Mouse (Mus musculus): Measurements from ENCODE around the gene Rbfox1. TPM values are rescaled to one million over a fixed set of nuclear protein-coding genes. Genes with fewer than 3 reads are reported as not detected.

The Rbfox1 gene
- polyA plus RNA-seq, 1 experiment from 2014 or later: 339 TPM

DNA sequence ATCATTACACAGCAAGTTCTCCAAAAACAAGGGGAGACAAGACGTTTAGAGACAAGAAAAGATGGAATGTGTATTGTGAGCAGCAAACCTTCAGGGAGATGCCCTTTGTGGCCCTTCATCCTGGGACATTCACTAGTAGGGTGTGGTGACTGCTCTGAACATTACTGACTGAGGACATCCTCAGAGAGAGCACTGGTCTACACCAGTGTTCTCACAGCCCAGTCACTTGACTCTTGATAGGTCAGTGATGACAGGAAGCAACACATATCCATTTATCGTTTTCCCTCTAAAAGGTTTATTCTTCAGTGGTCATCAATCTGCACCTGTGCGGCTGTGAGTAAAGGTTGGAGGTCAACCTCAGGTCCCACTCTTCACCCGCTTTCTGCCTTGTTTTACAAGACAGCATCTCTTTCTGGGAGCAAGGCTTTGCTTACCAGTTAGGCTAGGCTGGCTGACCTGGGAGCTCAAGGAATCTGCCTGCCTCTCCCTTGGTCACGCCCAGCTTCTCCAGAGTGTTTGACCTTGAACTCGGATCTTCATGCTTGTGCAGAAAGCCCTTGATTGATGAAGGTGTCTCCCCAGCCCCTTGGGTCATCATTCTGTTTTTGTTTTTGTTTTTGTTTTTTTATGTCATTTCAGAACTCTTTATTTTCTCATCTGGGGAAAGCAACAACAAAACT is 892.5 kb downstream of the Rbfox1 start:
- Histone ChIP-seq H3K9ac (replicated peaks; ENCODE audit: low read depth, low read length) (no peak overlapping the region), H3K27me3 (ENCODE audit: control insufficient read depth, insufficient read depth, low read length) (no peaks in the 10 kb centered on the region), H3K27ac (ENCODE audit: low read depth, low read length) (no peak overlapping the region), H3K9me3 (ENCODE audit: control insufficient read depth, low read length) (no peaks in the 10 kb centered on the region), H3K36me3 (ENCODE audit: control insufficient read depth, insufficient read depth, low read length) (no peaks in the 10 kb centered on the region), H3K4me2 (ENCODE audit: low read depth, low read length) (no peak overlapping the region), H3K4me1 (ENCODE audit: control insufficient read depth, insufficient read depth, low read length) (no peaks in the 10 kb centered on the region), H3K4me3 (ENCODE audit: low read depth, low read length) (no peak overlapping the region)
- WGBS: 80% methylated on average over 6 of the region's 6 CpGs
- no peak for ATAC-seq (ENCODE audit: low read depth)

DNA sequence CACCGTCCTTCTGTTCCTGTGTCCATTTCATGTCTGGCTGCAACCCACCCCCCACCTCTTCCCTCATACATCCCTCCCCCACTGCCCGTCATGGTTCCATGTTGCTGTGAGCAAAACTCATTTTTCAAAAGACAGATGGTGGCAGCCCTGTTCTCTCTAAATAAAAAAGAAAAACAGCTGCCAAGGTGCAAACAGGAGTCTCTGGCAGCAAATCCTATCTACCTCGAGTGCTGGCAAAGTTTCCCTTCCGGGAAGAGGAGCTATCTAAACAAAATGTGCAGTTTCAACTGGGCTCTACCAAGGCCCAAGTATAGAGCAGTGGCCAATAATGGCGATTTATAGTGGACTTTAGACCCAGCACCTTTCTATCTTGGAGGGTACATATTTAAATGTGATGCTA is 899.0 kb downstream of the Rbfox1 start:
- WGBS: 49% methylated on average over 5 of the region's 5 CpGs
- Histone ChIP-seq H3K9me3 (ENCODE audit: control insufficient read depth, low read length) (no peaks in the 10 kb centered on the region), H3K27ac (ENCODE audit: low read depth, low read length) (peak overlapping the region; percentile 62), H3K27me3 (ENCODE audit: control insufficient read depth, insufficient read depth, low read length) (no peaks in the 10 kb centered on the region), H3K4me2 (ENCODE audit: low read depth, low read length) (no peak overlapping the region), H3K4me1 (ENCODE audit: control insufficient read depth, insufficient read depth, low read length) (peaks cover 6% of the 10 kb centered on the region; the same call in 1 of the 2 replicates), H3K4me3 (ENCODE audit: low read depth, low read length) (no peak overlapping the region), H3K9ac (replicated peaks; ENCODE audit: low read depth, low read length) (no peak overlapping the region), H3K36me3 (ENCODE audit: control insufficient read depth, insufficient read depth, low read length) (no peaks in the 10 kb centered on the region)
- ATAC-seq (ENCODE audit: low read depth): no peak

DNA sequence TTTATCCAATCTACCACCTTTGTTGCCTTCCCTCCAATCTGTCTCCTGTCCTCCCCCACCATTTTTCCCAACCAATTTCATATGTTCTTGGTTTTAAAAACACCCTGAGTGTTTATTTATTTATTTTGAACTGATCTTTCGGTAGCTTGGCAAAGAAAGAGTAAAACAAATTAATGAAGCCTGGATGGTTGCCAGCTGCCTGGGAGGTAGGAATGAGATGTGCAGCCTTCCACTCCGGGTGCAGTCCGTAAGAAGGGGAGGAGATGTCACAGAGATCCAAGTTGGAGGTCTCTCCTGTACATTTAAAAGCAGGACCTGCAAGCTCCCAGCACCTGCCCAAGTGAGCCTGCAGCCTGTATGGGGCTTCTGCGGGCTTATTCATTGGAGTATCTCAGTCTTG is 899.9 kb downstream of the Rbfox1 start:
- Histone ChIP-seq H3K27me3 (ENCODE audit: control insufficient read depth, insufficient read depth, low read length) (no peaks in the 10 kb centered on the region), H3K4me3 (ENCODE audit: low read depth, low read length) (no peak overlapping the region), H3K4me1 (ENCODE audit: control insufficient read depth, insufficient read depth, low read length) (peaks cover 6% of the 10 kb centered on the region; the same call in 1 of the 2 replicates), H3K36me3 (ENCODE audit: control insufficient read depth, insufficient read depth, low read length) (no peaks in the 10 kb centered on the region), H3K9ac (replicated peaks; ENCODE audit: low read depth, low read length) (no peak overlapping the region), H3K27ac (ENCODE audit: low read depth, low read length) (peak overlapping the region; percentile 62; the same call in 1 of the 2 replicates), H3K9me3 (ENCODE audit: control insufficient read depth, low read length) (no peaks in the 10 kb centered on the region), H3K4me2 (ENCODE audit: low read depth, low read length) (no peak overlapping the region)
- no peak for ATAC-seq (ENCODE audit: low read depth)
- 37% methylated on average over 4 of the region's 4 CpGs for WGBS

- Histone ChIP-seq H3K9me3 (ENCODE audit: control insufficient read depth, low read length) (no peaks in the 10 kb centered on the region), H3K27me3 (ENCODE audit: control insufficient read depth, insufficient read depth, low read length) (no peaks in the 10 kb centered on the region), H3K9ac (replicated peaks; ENCODE audit: low read depth, low read length) (no peak overlapping the region), H3K36me3 (ENCODE audit: control insufficient read depth, insufficient read depth, low read length) (no peaks in the 10 kb centered on the region), H3K4me3 (ENCODE audit: low read depth, low read length) (no peak overlapping the region), H3K27ac (ENCODE audit: low read depth, low read length) (no peak overlapping the region), H3K4me1 (ENCODE audit: control insufficient read depth, insufficient read depth, low read length) (no peaks in the 10 kb centered on the region), H3K4me2 (ENCODE audit: low read depth, low read length) (no peak overlapping the region)
- ATAC-seq (ENCODE audit: low read depth): no peak
- WGBS: 67% methylated on average over 3 of the region's 3 CpGs
Measured at GRCm38 (mm10) chr16:6791218-6791617, 906.1 kb downstream of the Rbfox1 start.

DNA sequence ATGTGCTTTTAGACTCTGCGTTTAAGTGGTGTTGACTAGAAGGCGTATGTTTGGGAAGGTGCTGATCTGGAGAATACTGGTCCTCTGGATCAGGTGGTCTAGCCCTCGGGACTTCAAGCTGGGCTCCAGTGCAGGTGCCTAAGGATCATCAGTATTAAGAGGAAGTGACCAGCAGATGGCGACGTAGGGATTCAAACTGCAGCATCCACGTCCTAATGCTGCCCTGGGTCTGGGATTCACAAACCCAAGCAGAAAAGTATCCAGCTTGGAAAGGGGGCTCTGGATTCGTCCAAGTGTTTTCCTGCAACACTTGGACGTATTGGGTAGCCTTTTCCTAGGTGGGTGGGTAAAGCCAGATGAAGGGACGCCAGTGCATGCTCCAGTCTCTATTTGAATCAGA is 906.5 kb downstream of the Rbfox1 start:
- Histone ChIP-seq H3K4me2 (ENCODE audit: low read depth, low read length) (no peak overlapping the region), H3K4me3 (ENCODE audit: low read depth, low read length) (no peak overlapping the region), H3K27me3 (ENCODE audit: control insufficient read depth, insufficient read depth, low read length) (no peaks in the 10 kb centered on the region), H3K9ac (replicated peaks; ENCODE audit: low read depth, low read length) (no peak overlapping the region), H3K27ac (ENCODE audit: low read depth, low read length) (no peak overlapping the region), H3K4me1 (ENCODE audit: control insufficient read depth, insufficient read depth, low read length) (no peaks in the 10 kb centered on the region), H3K36me3 (ENCODE audit: control insufficient read depth, insufficient read depth, low read length) (no peaks in the 10 kb centered on the region), H3K9me3 (ENCODE audit: control insufficient read depth, low read length) (no peaks in the 10 kb centered on the region)
- ATAC-seq (ENCODE audit: low read depth): peak; percentile 86
- 18% methylated on average over 9 of the region's 9 CpGs for WGBS

- H3K4me3 ChIP-seq (ENCODE audit: low read depth, low read length): no peak overlapping the region
- H3K27ac ChIP-seq (ENCODE audit: low read depth, low read length): no peak overlapping the region
Measured at GRCm38 (mm10) chr16:6806246-6806645, 921.1 kb downstream of the Rbfox1 start.

DNA sequence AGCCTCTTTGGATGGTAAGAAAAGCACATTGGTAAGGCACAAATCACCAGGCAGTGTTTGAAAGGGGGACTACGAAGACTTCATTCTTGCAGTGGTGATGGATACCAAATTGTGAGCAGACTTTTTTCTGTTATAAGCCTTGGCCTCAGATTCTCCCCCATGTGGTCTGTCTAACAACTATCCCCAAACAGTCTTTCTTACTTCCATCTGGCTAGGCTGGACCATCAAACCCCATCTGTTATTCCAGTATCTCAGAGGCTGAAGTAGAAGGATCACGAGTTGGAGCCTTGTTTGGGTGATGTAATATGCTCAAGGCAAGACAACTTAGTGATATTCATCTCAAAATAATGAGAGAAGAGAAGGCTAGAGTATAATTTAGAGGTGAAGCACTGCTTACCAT is 922.7 kb downstream of the Rbfox1 start:
- Histone ChIP-seq H3K9me3 (ENCODE audit: control insufficient read depth, low read length) (no peaks in the 10 kb centered on the region), H3K4me3 (ENCODE audit: low read depth, low read length) (no peak overlapping the region), H3K4me1 (ENCODE audit: control insufficient read depth, insufficient read depth, low read length) (peaks cover 2% of the 10 kb centered on the region; the same call in 1 of the 2 replicates), H3K27ac (ENCODE audit: low read depth, low read length) (no peak overlapping the region), H3K36me3 (ENCODE audit: control insufficient read depth, insufficient read depth, low read length) (no peaks in the 10 kb centered on the region), H3K4me2 (ENCODE audit: low read depth, low read length) (no peak overlapping the region), H3K27me3 (ENCODE audit: control insufficient read depth, insufficient read depth, low read length) (no peaks in the 10 kb centered on the region), H3K9ac (replicated peaks; ENCODE audit: low read depth, low read length) (no peak overlapping the region)
- ATAC-seq (ENCODE audit: low read depth): no peak
- WGBS: 38% methylated on average over 2 of the region's 2 CpGs

More at GRCm38 (mm10) chr16:6806246-6806645, 921.1 kb downstream of the Rbfox1 start:
- Histone ChIP-seq H3K4me2 (ENCODE audit: low read depth, low read length) (no peak overlapping the region), H3K36me3 (ENCODE audit: control insufficient read depth, insufficient read depth, low read length) (no peaks in the 10 kb centered on the region), H3K27me3 (ENCODE audit: control insufficient read depth, insufficient read depth, low read length) (no peaks in the 10 kb centered on the region), H3K9me3 (ENCODE audit: control insufficient read depth, low read length) (no peaks in the 10 kb centered on the region), H3K9ac (replicated peaks; ENCODE audit: low read depth, low read length) (no peak overlapping the region), H3K4me1 (ENCODE audit: control insufficient read depth, insufficient read depth, low read length) (no peaks in the 10 kb centered on the region)
- no peak for ATAC-seq (ENCODE audit: low read depth)
- WGBS: 95% methylated on average over 2 of the region's 2 CpGs

GRCm38 (mm10) chr16:6813871-6814270 is 928.7 kb downstream of the Rbfox1 start:
- no peak for ATAC-seq (ENCODE audit: low read depth)
- peaks cover 5% of the 10 kb centered on the region; the same call in 1 of the 2 replicates for H3K4me1 ChIP-seq (ENCODE audit: control insufficient read depth, insufficient read depth, low read length)
- no peak overlapping the region for H3K4me2 ChIP-seq (ENCODE audit: low read depth, low read length)
- no peaks in the 10 kb centered on the region for H3K36me3 ChIP-seq (ENCODE audit: control insufficient read depth, insufficient read depth, low read length)
- no peaks in the 10 kb centered on the region for H3K9me3 ChIP-seq (ENCODE audit: control insufficient read depth, low read length)
- 73% methylated on average over 3 of the region's 3 CpGs for WGBS
- H3K27me3 ChIP-seq (ENCODE audit: control insufficient read depth, insufficient read depth, low read length): no peaks in the 10 kb centered on the region
- peak overlapping the region; percentile 45; the same call in 1 of the 2 replicates for H3K27ac ChIP-seq (ENCODE audit: low read depth, low read length)
- H3K4me3 ChIP-seq (ENCODE audit: low read depth, low read length): no peak overlapping the region
- no peak overlapping the region for H3K9ac ChIP-seq (replicated peaks; ENCODE audit: low read depth, low read length)

DNA sequence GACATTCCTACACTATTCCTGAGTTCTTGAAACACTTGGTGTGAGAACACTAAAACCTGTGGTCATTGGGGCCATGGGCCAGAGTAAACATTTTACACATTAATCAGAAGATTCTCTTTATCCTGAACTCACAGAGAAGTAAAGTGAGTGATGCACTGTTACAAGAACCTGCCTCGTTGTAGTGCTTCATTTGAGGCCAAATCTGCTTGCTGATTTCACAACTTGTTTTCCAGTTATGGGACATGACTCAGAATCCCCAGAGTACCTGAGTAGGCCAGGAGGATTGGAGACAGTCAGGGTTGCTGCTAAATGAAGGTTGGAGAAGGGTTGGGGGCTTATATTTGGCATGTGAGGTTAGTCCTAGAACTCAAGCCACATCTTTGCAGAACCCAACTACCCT is 936.6 kb downstream of the Rbfox1 start:
- Histone ChIP-seq H3K4me2 (ENCODE audit: low read depth, low read length) (no peak overlapping the region), H3K36me3 (ENCODE audit: control insufficient read depth, insufficient read depth, low read length) (no peaks in the 10 kb centered on the region), H3K27ac (ENCODE audit: low read depth, low read length) (no peak overlapping the region), H3K4me3 (ENCODE audit: low read depth, low read length) (no peak overlapping the region), H3K9ac (replicated peaks; ENCODE audit: low read depth, low read length) (no peak overlapping the region), H3K27me3 (ENCODE audit: control insufficient read depth, insufficient read depth, low read length) (no peaks in the 10 kb centered on the region), H3K4me1 (ENCODE audit: control insufficient read depth, insufficient read depth, low read length) (no peaks in the 10 kb centered on the region), H3K9me3 (ENCODE audit: control insufficient read depth, low read length) (no peaks in the 10 kb centered on the region)
- ATAC-seq (ENCODE audit: low read depth): no peak
- 74% methylated on average over 1 of the region's 1 CpGs for WGBS

All from neural tube, embryonic 14.5 days (tissue).